Mouse (Mus musculus) 416B (cell line): ENCODE measurements around the gene Arid1b.
A peak's percentile ranks its signal among the peaks of the same experiment; 100 is the strongest.

Source experiments
- DNase-seq: peaks from one replicate; pipeline ENCODE4 v3.0.0; 2011; ENCODE audit warnings: low read depth

The Arid1b gene

GRCm38 (mm10) chr17:5112116-5112515, 118.0 kb downstream of the Arid1b start:
- DNase-seq = no peak

- no peak for DNase-seq
These were observed 121.8 kb downstream of the Arid1b start for GRCm38 (mm10) chr17:5115952-5116351.

DNA sequence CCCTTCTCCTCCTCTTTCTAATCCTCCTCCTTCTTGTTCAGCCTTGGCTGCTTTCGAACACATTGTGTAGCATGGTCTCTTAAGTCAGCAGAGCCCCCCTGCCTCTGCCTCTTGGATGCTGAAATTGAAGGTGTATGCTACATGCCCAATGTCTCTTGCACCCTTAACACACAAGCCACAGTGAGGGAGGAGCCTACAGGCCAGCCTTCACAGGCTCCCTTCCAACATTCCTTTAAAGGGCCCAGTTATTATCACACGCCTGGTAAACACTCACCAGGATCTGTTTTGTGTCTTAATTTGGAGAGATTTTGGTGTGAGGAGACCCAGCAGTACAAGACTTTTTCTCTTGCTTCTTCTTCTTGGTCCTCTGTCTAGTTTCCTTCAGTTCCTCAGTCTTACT, 122.9 kb downstream of the Arid1b start:
- no peak for DNase-seq

DNA sequence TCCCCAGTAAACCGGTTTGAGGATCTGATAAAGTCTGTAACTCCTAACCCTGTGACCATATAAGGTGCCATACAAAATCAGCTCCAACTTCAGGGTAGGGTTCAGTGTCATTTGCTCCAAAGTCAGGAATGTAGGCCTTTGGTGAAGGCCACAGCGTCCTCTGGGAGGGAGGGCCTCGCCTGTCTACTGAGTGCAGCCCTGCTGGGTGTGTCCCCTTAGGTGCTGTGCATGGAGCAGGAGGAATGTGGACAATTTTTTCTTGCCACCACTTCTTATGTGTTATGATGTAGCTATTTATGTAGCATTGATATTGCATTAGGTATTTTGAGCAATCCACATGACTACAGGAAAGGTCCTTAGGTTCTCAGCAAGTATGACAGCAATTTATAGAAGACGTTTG, 124.0 kb downstream of the Arid1b start:
- DNase-seq = no peak

DNA sequence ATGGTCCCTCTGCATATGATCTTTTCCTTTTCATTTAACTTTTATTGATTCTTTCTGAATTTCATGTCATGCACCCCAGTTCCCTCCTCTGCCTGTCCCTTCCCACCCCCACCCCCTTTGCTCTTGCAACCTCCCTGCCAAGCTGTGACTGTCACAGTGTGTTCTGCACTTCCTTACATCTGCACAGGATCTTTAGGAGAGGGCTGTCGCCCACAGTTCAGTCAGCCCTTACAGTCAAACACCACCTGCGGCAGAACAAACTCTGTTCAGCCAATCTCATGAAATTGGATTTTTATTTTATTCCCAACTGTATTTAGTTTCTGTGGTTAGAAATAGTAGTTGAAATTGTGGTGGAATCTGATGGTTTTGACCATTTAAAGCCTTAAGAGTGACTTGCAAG, 130.5 kb downstream of the Arid1b start:
- DNase-seq = no peak

- no peak for DNase-seq
These were observed 131.1 kb downstream of the Arid1b start for GRCm38 (mm10) chr17:5125084-5125855.

- DNase-seq = no peak
These were observed 132.0 kb downstream of the Arid1b start for GRCm38 (mm10) chr17:5125856-5126806.

DNA sequence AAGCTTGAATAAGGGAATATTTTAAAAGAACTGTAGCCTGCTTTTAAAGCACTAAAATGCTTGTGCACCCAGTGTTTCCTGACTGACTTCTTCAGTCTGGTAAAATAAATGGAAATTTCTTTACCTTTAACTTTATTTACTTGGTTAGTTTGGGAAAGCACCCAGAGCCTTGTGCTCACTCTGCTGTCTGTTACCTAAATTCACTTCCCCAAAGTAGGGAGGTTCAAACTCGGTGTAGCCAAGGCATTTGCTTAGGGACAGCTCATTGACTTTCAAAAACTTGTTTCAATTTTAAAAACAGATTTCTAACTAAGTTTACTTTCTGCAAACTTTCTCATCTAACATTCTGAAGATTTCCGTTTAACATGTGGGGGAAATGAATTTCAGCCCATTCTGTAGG, 135.5 kb downstream of the Arid1b start:
- DNase-seq = no peak

DNA sequence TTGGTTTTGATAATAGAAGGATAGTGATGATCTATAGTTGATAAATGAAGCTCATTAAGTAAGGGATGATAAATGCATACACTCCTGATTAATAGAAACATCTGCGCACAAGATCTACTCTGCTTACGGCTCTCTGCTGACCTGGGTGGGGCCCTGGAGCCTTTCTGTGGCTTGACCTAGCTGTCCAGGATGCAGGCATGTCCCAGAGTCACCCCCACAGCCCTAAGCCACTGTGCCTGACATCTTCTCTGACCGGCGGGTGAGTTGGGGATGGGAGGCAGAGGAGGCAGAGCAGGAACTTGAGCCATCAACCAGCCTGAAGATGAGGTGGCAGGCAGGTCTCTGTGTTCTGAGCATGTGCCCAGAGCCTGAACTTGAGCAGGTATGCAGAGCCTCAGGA, 136.0 kb downstream of the Arid1b start:
- DNase-seq = no peak

DNA sequence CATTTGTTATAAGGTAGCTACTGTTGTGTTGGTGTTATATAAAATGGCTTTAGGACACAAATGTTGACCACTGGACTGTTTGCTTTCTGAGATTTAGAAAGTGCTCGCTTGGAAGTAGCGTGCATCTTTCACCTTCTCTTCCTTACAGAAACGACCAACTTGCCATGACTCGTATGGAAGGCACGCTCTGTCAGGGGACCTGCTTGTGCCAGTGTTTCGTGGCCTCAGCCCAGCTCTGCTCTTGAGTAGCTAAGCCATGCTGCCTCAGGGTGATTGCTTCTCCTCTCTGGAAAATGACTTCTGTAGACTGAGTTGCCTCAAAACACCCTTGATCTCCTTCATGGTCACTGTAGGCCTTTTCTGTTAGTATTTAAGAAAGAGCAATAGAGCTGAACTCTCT, 137.6 kb downstream of the Arid1b start:
- DNase-seq = no peak

DNA sequence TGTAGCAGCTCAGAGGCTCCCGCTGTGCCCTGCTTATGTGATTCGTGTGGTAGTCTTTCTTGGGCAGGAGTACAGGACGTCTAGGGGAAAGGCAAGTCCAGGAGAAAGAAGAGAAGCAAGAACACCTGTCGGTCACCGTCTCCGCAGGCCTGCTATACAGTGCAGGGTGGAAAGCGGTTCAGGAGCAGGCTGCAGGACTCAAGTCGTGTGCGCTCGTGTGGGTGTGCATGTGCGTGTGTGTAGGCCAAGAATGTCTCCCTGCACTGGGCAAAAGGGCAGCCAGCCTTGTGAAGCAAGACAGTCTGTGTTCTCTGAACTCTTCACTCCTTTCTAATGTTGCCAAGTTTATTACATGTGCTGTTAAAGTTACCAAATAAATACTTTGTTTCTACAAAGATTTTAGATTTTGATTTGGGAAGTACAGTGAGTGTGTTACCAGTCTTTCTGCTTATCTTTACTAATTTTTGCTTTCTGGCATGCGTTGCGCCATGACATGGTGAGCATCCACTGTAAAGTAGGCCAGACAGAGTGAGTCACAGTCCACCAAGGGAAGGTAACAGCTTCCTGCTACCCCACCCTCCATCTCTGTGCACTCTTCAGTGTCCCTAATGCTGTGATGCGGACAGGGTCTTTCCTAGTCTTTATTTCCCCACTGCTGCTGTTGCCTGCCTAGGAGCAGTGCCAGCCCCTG, 138.3 kb downstream of the Arid1b start:
- DNase-seq = peak; percentile 79

GRCm38 (mm10) chr17:5132987-5133355, 138.8 kb downstream of the Arid1b start:
- peak; percentile 11 for DNase-seq

DNA sequence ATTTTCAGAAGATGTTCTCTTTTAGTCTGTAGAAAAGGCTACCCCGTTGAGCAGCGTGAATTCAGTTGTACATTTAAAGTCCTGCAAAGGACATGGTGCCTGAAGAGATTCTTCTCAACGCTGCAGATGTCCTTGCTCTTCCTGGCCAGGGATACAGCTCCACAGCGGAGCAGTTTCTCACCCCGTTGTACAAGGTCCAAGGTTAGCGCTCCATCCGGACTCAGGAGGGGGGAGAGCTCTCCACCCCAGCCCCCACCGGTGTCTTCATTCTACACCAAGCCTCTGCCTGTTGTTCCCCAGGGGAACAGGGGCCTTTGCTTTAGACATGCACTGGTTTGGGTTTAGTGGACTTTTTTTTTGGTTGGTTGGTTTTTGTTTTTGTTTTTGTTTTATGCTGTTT, 139.7 kb downstream of the Arid1b start:
- DNase-seq = no peak

DNA sequence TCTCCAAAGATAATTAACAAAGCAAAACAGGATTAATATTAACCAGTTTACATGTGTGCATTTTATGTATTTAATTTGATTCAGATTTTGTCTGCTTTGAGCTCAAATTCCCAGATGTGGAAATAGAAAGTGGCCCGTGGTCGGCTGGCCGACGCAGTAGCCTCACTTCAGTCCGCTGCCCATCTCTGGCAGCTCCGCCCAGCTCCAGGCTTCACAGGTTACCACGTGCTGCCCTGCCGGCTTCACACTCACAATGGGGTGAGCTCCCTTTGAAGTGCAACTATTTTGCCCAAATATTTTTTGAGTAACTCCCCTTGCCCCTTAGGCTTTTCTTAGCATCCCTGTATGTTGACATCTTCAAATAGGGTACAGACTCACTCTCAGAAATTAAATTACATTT, 140.1 kb downstream of the Arid1b start:
- no peak for DNase-seq

GRCm38 (mm10) chr17:5137936-5138335, 143.8 kb downstream of the Arid1b start:
- DNase-seq = peak; percentile 29

GRCm38 (mm10) chr17:5138641-5139205, 144.6 kb downstream of the Arid1b start:
- DNase-seq = peak; percentile 98

DNA sequence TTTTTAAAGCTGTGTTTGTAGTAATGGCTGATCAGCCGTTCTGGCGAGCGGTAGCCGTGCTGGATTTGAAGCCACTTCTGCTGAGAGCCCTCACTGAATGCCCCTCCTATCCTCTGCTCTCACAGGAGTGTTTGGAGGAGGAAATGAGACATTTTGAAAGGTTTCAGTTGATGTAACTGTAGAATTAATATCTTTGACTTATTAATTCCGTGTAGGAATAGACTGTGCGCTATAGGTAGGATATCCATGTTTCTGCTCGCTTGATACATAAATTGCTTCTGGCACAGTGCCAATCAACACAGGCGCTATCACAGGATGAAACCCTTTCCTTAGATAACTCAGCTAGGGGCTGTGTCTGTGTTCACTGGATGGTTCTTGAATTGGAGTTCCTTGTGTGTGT, 145.4 kb downstream of the Arid1b start:
- peak; percentile 74 for DNase-seq

DNA sequence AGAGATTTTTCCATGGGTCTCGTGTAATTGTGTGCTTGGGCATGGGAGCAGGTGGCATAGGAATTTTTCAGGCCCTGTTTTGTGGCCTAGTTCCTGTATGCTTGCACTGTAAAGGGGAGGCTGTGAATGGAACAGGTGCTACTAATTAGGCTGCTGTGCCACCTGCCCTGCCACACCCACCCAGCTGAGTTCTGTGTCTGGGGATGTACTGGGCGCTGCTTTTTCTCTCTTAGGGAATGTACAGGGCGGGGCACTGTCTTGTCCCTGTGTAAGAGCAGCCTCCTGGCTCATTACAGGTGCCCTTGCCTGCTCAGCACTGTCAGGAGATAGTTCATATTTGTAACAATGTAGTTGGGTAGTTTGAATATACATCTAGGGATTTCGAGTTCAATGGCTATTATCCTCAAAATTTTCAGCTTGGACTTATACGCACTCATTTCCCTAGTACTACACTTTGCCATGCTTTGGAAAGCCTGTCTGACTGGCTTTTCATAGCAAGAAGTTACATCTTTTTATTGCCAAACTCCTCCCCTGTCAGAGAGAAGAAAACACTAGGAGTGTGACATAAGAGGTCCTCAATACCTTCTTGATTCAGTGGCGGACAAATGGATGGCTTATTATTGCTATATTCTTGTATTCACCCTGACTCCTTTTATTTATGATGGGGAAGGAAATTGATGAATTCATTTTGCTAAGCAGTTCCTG, 149.8 kb downstream of the Arid1b start:
- DNase-seq = no peak

DNA sequence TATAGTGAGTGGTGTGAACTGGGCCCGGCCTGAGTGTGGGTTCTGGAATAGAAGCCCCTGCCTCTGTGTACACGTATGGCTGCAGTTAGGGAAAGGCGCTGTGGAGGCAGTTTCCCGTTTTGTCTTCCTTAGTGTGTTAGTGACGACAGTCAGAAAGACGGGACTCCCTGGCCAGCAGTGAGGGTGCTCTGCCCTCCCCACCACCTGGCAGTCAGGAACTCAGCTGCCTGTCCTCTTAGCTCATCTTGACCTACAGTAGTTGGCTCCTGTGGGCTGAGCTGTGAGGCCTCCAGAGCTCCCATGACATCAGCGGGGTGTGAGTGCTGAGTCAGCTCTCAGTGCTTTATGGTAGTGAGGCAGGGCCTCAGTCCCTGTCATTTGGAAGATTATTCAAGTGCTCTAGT, 156.5 kb downstream of the Arid1b start:
- peak; percentile 45 for DNase-seq

GRCm38 (mm10) chr17:5151852-5152251, 157.7 kb downstream of the Arid1b start:
- no peak for DNase-seq

DNA sequence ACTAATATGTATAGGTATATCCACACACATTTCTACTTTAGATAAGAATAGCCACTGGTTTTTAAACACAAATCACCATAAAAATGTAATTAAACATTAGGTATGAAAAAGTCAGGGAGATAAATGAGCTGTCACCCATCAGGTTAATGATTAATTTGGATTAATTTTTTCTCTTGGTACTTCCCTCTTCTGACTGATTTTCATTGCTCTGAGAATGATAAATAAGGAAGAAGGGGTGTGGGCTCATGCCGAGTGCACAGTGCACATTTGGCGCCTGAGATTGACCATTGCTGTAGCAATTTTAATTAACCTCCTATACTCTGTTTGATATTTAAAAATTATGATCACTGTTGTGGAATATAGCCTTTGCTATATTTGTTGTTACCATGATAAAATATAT, 159.3 kb downstream of the Arid1b start:
- no peak for DNase-seq

- no peak for DNase-seq
These were observed 160.2 kb downstream of the Arid1b start for GRCm38 (mm10) chr17:5154322-5154721.
